In genomic region chr7:45719180-45719579, GRCm38 (mm10) we compare ENCODE assay signal across 9 mouse cellular contexts. TPM values are rescaled to one million over a fixed set of nuclear protein-coding genes. Genes with fewer than 3 reads are reported as not detected.
A peak's percentile ranks its signal among the peaks of the same experiment; 100 is the strongest.
DNase-seq lines count a peak whose midpoint lies in the region; ATAC-seq and TF ChIP-seq lines count a peak whose summit lies in the region.
"Had no signal": no experiment of that assay in that cellular context is flagged by ENCODE, and none has a peak within 500 bp of the region (broad histone marks: within the 10 kb centered on the region; RNA-seq: fewer than 3 reads in every experiment).

No protein-coding gene starts in this region.

- no peak overlapping the region for H3K4me3 ChIP-seq in cerebellum, adult 2 months (replicated peaks; ENCODE audit: insufficient read depth, low read depth, low read length)
- H3K4me3 ChIP-seq in C2C12 (ENCODE audit: insufficient read depth, poor library complexity, severe bottlenecking): peak overlapping the region; percentile 71
- peak overlapping the region; percentile 93 for H3K4me3 ChIP-seq in forebrain, embryonic 13.5 days
- peak overlapping the region; percentile 80 for H3K4me3 ChIP-seq in liver, embryonic 12.5 days

- H3K79me3 ChIP-seq in C2C12 (ENCODE audit: low read depth): peaks cover 49% of the 10 kb centered on the region

- no peak overlapping the region for H3K27ac ChIP-seq in cerebellum, adult 2 months (ENCODE audit: insufficient read depth, low read length)
- H3K27ac ChIP-seq in forebrain, embryonic 13.5 days: no peak overlapping the region
- H3K27ac ChIP-seq in liver, embryonic 12.5 days: peak overlapping the region; percentile 83

- no peak for TF ChIP-seq CTCF in cerebellum, adult 2 months (IDR thresholded peaks at IDR 0.05; ENCODE audit: borderline replicate concordance, insufficient read depth, low read depth, low read length)
- no peak for TF ChIP-seq CTCF in C2C12 (IDR thresholded peaks at IDR 0.05; ENCODE audit: control insufficient read depth, insufficient read depth, insufficient read length)

- H3ac ChIP-seq in C2C12 (ENCODE audit: control insufficient read depth, insufficient read length, low read depth): peak overlapping the region; percentile 78

- no peaks in the 10 kb centered on the region for H3K9me3 ChIP-seq in forebrain, embryonic 13.5 days (replicated peaks)
- no peaks in the 10 kb centered on the region for H3K9me3 ChIP-seq in liver, embryonic 12.5 days (replicated peaks)

- peak overlapping the region; percentile 96 for H3K4me2 ChIP-seq in forebrain, embryonic 13.5 days
- H3K4me2 ChIP-seq in liver, embryonic 12.5 days: peak overlapping the region; percentile 86

- peak; percentile 61 for DNase-seq in cerebellum, adult 9-11 months
- no peak for DNase-seq in cerebellum, adult 2 months
- no peak for DNase-seq in retina, postnatal 1 day
- DNase-seq in adipocyte (ENCODE audit: low spot score): no peak
- DNase-seq: B cell, adult 2 months had no signal

- H3K4me1 ChIP-seq in cerebellum, adult 2 months (ENCODE audit: control insufficient read depth, insufficient read depth, low read length): peaks cover 19% of the 10 kb centered on the region
- H3K4me1 ChIP-seq in forebrain, embryonic 13.5 days: peaks cover 47% of the 10 kb centered on the region
- peaks cover 56% of the 10 kb centered on the region for H3K4me1 ChIP-seq in liver, embryonic 12.5 days

- H3K9ac ChIP-seq in forebrain, embryonic 13.5 days: peak overlapping the region; percentile 98
- peak overlapping the region; percentile 91 for H3K9ac ChIP-seq in liver, embryonic 12.5 days

- peaks cover 69% of the 10 kb centered on the region for H3K79me2 ChIP-seq in C2C12 (ENCODE audit: control insufficient read depth, insufficient read depth)

- WGBS in cerebellum, adult 2 months: 77% methylated on average over 10 of the region's 10 CpGs
- WGBS in forebrain, embryonic 13.5 days: 80% methylated on average over 10 of the region's 10 CpGs
- 63% methylated on average over 10 of the region's 10 CpGs for WGBS in liver, embryonic 12.5 days (ENCODE audit: insufficient replicate concordance)

- H3K27me3 ChIP-seq in cerebellum, adult 2 months (ENCODE audit: control insufficient read depth, insufficient read depth, low read length): no peaks in the 10 kb centered on the region
- no peaks in the 10 kb centered on the region for H3K27me3 ChIP-seq in C2C12 (ENCODE audit: control insufficient read depth, insufficient read depth, insufficient read length)
- H3K27me3 ChIP-seq in forebrain, embryonic 13.5 days: no peaks in the 10 kb centered on the region
- H3K27me3 ChIP-seq in liver, embryonic 12.5 days (replicated peaks): no peaks in the 10 kb centered on the region

- no peak for TF ChIP-seq POLR2A in cerebellum, adult 2 months (IDR thresholded peaks at IDR 0.05; ENCODE audit: borderline replicate concordance, insufficient read depth, low read length)

- no peak for ATAC-seq in forebrain, embryonic 13.5 days
- ATAC-seq in liver, embryonic 12.5 days: no peak
- ATAC-seq in monocyte, adult 5-6 weeks (replicated peaks; ENCODE audit: insufficient number of reproducible peaks, low FRiP score, low TSS enrichment, poor library complexity, severe bottlenecking): no peak

- H3K36me3 ChIP-seq in C2C12 (ENCODE audit: control insufficient read depth, insufficient read depth): peaks cover 44% of the 10 kb centered on the region
- H3K36me3 ChIP-seq in forebrain, embryonic 13.5 days (ENCODE audit: poor library complexity, severe bottlenecking): peaks cover 52% of the 10 kb centered on the region
- H3K36me3 ChIP-seq in liver, embryonic 12.5 days: peaks cover 55% of the 10 kb centered on the region

TF ChIP-seq in C2C12, 6 proteins besides CTCF, POLR2A, EP300 and RAD21:
- TF ChIP-seq CEBPB (IDR thresholded peaks at IDR 0.05; ENCODE audit: low read depth): no peak
- no peak for TF ChIP-seq FOSL1 (IDR thresholded peaks at IDR 0.05; ENCODE audit: insufficient read depth, low read length, poor library complexity, severe bottlenecking)
- TF ChIP-seq MYOD1 (IDR thresholded peaks at IDR 0.05; ENCODE audit: control insufficient read depth, insufficient read length, low read depth): no peak
- TF ChIP-seq MAX (IDR thresholded peaks at IDR 0.05): no peak
- no peak for TF ChIP-seq USF1 (IDR thresholded peaks at IDR 0.05; ENCODE audit: low read depth)
- TF ChIP-seq MYOG (IDR thresholded peaks at IDR 0.05; ENCODE audit: control insufficient read depth, extremely low read depth, insufficient read length): no peak
TF ChIP-seq in C2C12: peak in this region for 0.

RNA-seq across cellular contexts. Expression of gene Sphk2, which starts 1.4 kb away (rescaled TPM):
- 27.7 and 29.3 TPM in 2 replicates for polyA plus RNA-seq in cerebellum, adult 2 months (2012; rRNA removed)
- 16.9 TPM for polyA plus RNA-seq in C2C12 (2012; fragmentation: generic; extraction: Trizol)
- polyA plus RNA-seq in forebrain, embryonic 13.5 days (2015; fragmentation: Nextera tagmentation; extraction: Ambion mirVana): 25.3 and 29.7 TPM in 2 replicates
- polyA plus RNA-seq in liver, embryonic 12.5 days (2016; fragmentation: Nextera tagmentation; extraction: Ambion mirVana): 14.8 and 16.1 TPM in 2 replicates
- 11.0 to 15.9 TPM (median 11.5 TPM) in 3 replicates for total RNA-seq in monocyte, adult 5-6 weeks (2017)

RNA-seq across cellular contexts. Expression of gene Fam83e, which starts 1.8 kb away (rescaled TPM):
- 0.25 and 0.31 TPM in 2 replicates for polyA plus RNA-seq in cerebellum, adult 2 months (2012; rRNA removed)
- 0.48 TPM for polyA plus RNA-seq in C2C12 (2012; fragmentation: generic; extraction: Trizol)
- 1.3 TPM in 2 replicates for polyA plus RNA-seq in forebrain, embryonic 13.5 days (2015; fragmentation: Nextera tagmentation; extraction: Ambion mirVana)
- 0.67 and 0.81 TPM in 2 replicates for polyA plus RNA-seq in liver, embryonic 12.5 days (2016; fragmentation: Nextera tagmentation; extraction: Ambion mirVana)
- 0.78 to 1.4 TPM in 2 of 3 replicates, not detected in the other for total RNA-seq in monocyte, adult 5-6 weeks (2017)

RNA-seq across cellular contexts. Expression of gene Rpl18, which starts 3.9 kb away (rescaled TPM):
- polyA plus RNA-seq in cerebellum, adult 2 months (2012; rRNA removed): 350 and 359 TPM in 2 replicates
- polyA plus RNA-seq in C2C12 (2012; fragmentation: generic; extraction: Trizol): 4,453 TPM
- 808 and 823 TPM in 2 replicates for polyA plus RNA-seq in forebrain, embryonic 13.5 days (2015; fragmentation: Nextera tagmentation; extraction: Ambion mirVana)
- polyA plus RNA-seq in liver, embryonic 12.5 days (2016; fragmentation: Nextera tagmentation; extraction: Ambion mirVana): 892 and 939 TPM in 2 replicates
- total RNA-seq in monocyte, adult 5-6 weeks (2017): 966 to 1,078 TPM (median 1,028 TPM) in 3 replicates

RNA-seq across cellular contexts. Expression of gene Spaca4, which starts 6.4 kb away (rescaled TPM):
- polyA plus RNA-seq in cerebellum, adult 2 months (2012; rRNA removed): not detected in 2 replicates
- polyA plus RNA-seq in C2C12 (2012; fragmentation: generic; extraction: Trizol): 0.33 TPM
- polyA plus RNA-seq in forebrain, embryonic 13.5 days (2015; fragmentation: Nextera tagmentation; extraction: Ambion mirVana): not detected in 2 replicates
- not detected in 2 replicates for polyA plus RNA-seq in liver, embryonic 12.5 days (2016; fragmentation: Nextera tagmentation; extraction: Ambion mirVana)
- not detected in 3 replicates for total RNA-seq in monocyte, adult 5-6 weeks (2017)

RNA-seq across cellular contexts. Expression of gene Dbp, which starts 14.3 kb away (rescaled TPM):
- polyA plus RNA-seq in cerebellum, adult 2 months (2012; rRNA removed): 222 and 239 TPM in 2 replicates
- 5.6 TPM for polyA plus RNA-seq in C2C12 (2012; fragmentation: generic; extraction: Trizol)
- 2.5 and 3.0 TPM in 2 replicates for polyA plus RNA-seq in forebrain, embryonic 13.5 days (2015; fragmentation: Nextera tagmentation; extraction: Ambion mirVana)
- 1.1 and 1.8 TPM in 2 replicates for polyA plus RNA-seq in liver, embryonic 12.5 days (2016; fragmentation: Nextera tagmentation; extraction: Ambion mirVana)
- 4.3 to 13.1 TPM (median 4.5 TPM) in 3 replicates for total RNA-seq in monocyte, adult 5-6 weeks (2017)
